Mouse (Mus musculus): ENCODE results near the gene H13. TPM values are rescaled to one million over a fixed set of nuclear protein-coding genes. Genes with fewer than 3 reads are reported as not detected.

Gene H13
- polyA plus RNA-seq, 1 experiment from 2014 or later: 153 TPM

DNA sequence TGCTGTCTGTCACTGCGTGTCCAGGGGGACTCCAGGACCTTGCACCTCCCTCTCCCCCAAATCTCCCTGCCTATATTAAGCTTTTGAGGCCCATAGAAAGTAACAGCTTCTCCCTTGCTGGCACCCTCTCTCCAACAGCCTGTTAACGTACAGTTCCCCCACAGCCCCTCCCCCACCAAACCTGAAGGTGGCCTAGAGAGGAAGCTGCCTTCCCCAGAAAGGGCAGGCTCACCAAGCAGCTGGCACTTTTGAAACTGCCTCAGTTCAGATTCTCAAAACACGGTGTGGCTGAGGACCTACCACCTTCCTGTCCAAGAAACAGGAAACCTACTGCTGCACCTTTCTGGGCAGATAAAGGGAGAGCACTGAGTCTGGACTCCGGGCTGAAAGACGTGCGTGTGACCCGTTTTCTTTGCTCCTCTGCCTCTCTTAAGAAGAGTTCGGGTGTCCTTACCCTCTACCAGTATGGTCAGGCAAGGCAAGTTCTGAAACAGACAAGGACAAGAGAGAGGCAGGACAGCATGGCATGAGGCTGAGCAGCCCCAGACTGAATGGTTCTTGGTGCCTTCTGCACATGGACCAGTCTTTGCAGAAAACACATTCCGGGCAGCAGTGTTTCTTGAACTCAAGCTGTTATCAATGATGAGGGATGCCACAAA lies 1.9 kb downstream of the H13 start:
- 57% methylated on average over 9 of the region's 9 CpGs for WGBS
- H3K4me3 ChIP-seq: peak overlapping the region; percentile 99
- ATAC-seq (ENCODE audit: low FRiP score): 0 out of 2 replicates have a peak, but pooled peaks have one; percentile 22
- peak overlapping the region; percentile 96 for H3K9ac ChIP-seq
- H3K36me3 ChIP-seq: peaks cover 33% of the 10 kb centered on the region
- H3K4me1 ChIP-seq: peaks cover 35% of the 10 kb centered on the region
- peak overlapping the region; percentile 97 for H3K27ac ChIP-seq
- H3K27me3 ChIP-seq: no peaks in the 10 kb centered on the region
- H3K9me3 ChIP-seq (replicated peaks): no peaks in the 10 kb centered on the region
- peak overlapping the region; percentile 93 for H3K4me2 ChIP-seq (replicated peaks)

DNA sequence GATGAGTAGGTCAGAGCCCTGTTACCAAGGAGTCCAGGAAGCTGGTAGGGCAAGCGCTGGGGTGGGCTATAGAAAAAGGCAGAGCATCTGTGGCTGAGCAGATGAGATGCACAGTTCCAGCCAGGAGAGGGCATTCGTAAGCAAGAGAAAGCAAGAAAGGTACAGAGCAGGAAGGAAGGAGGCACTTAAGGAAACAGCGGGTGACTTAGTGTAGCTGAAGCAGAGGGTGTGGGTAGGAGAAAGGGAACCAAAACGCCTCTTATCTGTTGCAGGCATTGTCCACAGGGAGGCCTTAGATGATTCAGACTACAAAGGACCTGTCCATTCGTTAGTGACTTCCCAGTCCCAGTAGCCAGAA lies 2.4 kb downstream of the H13 start:
- Histone ChIP-seq H3K9ac (peak overlapping the region; percentile 96), H3K36me3 (peaks cover 38% of the 10 kb centered on the region), H3K9me3 (replicated peaks) (no peaks in the 10 kb centered on the region), H3K4me2 (replicated peaks) (peak overlapping the region; percentile 93), H3K27me3 (no peaks in the 10 kb centered on the region), H3K4me1 (peaks cover 35% of the 10 kb centered on the region), H3K27ac (peak overlapping the region; percentile 35), H3K4me3 (peak overlapping the region; percentile 99)
- ATAC-seq (ENCODE audit: low FRiP score): 0 out of 2 replicates have a peak, but pooled peaks have one; percentile 22
- 38% methylated on average over 5 of the region's 5 CpGs for WGBS

DNA sequence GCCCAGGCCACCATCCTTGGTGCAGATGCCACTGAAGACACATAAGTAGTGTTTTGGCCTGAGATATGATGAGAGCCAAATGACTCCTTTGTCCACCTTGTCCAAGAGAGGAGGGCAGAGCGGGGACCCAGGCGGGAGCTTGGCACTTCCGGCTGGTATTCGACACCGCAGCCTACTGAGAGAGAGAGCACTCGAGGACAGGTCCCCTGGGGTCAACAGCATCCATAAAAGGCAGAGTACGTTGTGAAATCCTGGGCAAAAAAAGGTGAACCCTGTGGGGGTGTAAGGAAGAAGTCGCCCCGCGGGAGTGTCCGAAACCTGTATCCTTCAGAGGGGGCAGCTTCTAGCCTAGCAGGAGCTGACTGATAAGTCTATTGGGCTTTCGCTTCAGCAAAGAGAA lies 2.9 kb downstream of the H13 start:
- Histone ChIP-seq H3K4me1 (peaks cover 35% of the 10 kb centered on the region), H3K9ac (peak overlapping the region; percentile 96), H3K4me3 (peak overlapping the region; percentile 99), H3K36me3 (peaks cover 43% of the 10 kb centered on the region), H3K27me3 (no peaks in the 10 kb centered on the region), H3K9me3 (replicated peaks) (no peaks in the 10 kb centered on the region), H3K4me2 (replicated peaks) (peak overlapping the region; percentile 93), H3K27ac (no peak overlapping the region; the same call in 1 of the 2 replicates)
- ATAC-seq (ENCODE audit: low FRiP score): no peak
- WGBS: 80% methylated on average over 12 of the region's 12 CpGs

DNA sequence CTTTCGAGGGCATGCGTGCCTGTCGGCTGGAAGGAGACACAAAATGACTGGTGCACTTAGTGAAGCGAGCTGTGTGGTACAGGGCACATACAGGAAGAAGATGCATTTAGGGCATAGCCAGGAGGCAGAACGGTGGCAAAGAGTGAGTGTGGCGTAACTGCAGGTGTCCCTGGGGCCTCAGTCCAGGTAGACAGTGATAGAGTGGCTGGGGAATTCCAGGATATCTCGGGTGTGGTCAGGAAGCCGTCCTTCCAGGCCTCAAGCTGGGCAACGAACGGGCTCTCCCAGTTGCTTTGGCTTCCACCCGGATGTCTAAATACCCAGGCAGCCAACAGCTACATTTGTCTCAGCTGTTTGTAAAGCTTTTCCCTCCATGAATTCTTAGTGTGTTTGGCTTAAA lies 4.9 kb downstream of the H13 start:
- WGBS: 82% methylated on average over 11 of the region's 11 CpGs
- Histone ChIP-seq H3K27ac (no peak overlapping the region), H3K4me1 (peaks cover 35% of the 10 kb centered on the region), H3K9me3 (replicated peaks) (no peaks in the 10 kb centered on the region), H3K9ac (no peak overlapping the region; the same call in 1 of the 2 replicates), H3K4me3 (no peak overlapping the region), H3K27me3 (no peaks in the 10 kb centered on the region), H3K4me2 (replicated peaks) (no peak overlapping the region), H3K36me3 (peaks cover 59% of the 10 kb centered on the region)
- ATAC-seq (ENCODE audit: low FRiP score): no peak

DNA sequence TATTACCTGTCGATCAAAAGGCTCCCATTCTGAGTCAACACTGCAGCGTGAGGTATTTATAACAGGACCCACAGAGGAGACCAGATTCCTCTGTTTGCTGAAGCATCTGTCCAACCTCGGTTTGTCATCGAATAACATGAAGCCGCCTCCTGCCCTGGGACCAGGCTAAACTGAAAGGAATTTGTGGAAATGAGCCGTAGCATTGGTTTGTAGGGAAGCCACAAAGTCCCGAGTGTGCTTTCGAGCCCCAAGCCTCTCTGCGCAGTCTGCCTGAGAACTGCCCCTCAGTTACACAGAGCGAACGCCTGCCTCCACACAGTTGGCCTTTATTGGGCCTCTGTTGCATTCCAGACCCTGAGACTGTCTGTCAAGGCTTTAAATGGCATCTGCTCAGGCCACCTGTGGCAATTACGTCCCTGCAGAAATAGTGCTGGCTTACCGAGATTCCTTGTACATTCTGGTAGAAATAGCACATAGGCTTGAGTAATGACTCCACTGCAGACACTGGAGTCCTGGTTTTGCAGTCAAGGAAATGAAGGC lies 6.1 kb downstream of the H13 start:
- Histone ChIP-seq H3K27me3 (no peaks in the 10 kb centered on the region), H3K36me3 (peaks cover 71% of the 10 kb centered on the region), H3K4me2 (replicated peaks) (no peak overlapping the region), H3K9me3 (replicated peaks) (no peaks in the 10 kb centered on the region), H3K27ac (no peak overlapping the region), H3K9ac (no peak overlapping the region), H3K4me1 (peaks cover 40% of the 10 kb centered on the region), H3K4me3 (no peak overlapping the region)
- 86% methylated on average over 13 of the region's 13 CpGs for WGBS
- ATAC-seq (ENCODE audit: low FRiP score): no peak

DNA sequence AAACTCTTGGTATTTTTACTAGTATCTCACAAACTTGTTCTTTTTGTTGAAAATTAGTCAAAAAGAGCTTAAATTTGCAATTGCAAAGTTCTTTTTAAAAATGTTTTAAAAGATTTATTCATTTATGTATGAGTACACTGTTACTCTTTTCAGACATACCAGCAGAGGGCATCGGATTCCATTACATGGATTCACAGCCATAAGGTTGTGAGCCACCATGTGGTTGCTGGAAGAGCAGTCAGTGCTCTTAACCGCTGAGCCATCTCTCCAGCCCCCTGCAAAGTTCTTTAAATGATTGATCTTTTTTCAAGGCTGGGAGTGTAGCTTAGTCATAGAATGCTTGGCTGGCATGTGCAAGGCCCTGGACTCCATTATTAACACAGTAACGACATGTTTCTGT lies 9.0 kb downstream of the H13 start:
- Histone ChIP-seq H3K36me3 (peaks cover 88% of the 10 kb centered on the region), H3K4me3 (no peak overlapping the region), H3K4me1 (peaks cover 11% of the 10 kb centered on the region), H3K27ac (no peak overlapping the region), H3K4me2 (replicated peaks) (no peak overlapping the region), H3K27me3 (no peaks in the 10 kb centered on the region), H3K9me3 (replicated peaks) (no peaks in the 10 kb centered on the region), H3K9ac (no peak overlapping the region)
- WGBS: 66% methylated on average over 3 of the region's 3 CpGs
- ATAC-seq (ENCODE audit: low FRiP score): 0 out of 2 replicates have a peak, but pooled peaks have one; percentile 57

DNA sequence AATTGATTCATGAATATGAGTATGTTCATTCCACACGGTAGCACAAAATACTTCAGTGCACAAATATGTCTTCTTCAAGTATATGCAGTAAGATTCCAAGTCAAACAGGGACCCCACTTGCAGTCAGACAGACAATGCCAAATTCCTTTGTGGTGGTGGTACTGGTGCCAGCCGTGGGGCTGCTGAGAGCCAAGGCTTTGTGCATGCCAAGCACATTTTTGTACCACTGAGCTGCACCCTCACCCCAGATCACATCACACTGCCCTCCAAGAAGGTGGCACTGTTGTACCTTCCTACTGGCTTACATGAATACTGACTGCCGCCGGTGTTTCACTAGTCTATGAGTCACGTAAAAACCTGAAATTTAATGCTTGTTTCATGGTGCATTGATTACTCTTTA lies 9.7 kb downstream of the H13 start:
- peaks cover 10% of the 10 kb centered on the region for H3K4me1 ChIP-seq
- H3K27ac ChIP-seq: no peak overlapping the region
- H3K27me3 ChIP-seq: no peaks in the 10 kb centered on the region
- H3K9me3 ChIP-seq (replicated peaks): no peaks in the 10 kb centered on the region
- no peak overlapping the region for H3K4me3 ChIP-seq
- H3K9ac ChIP-seq: no peak overlapping the region
- H3K36me3 ChIP-seq: peaks cover 94% of the 10 kb centered on the region
- WGBS: 94% methylated on average over 5 of the region's 5 CpGs
- H3K4me2 ChIP-seq (replicated peaks): no peak overlapping the region
- ATAC-seq (ENCODE audit: low FRiP score): no peak

DNA sequence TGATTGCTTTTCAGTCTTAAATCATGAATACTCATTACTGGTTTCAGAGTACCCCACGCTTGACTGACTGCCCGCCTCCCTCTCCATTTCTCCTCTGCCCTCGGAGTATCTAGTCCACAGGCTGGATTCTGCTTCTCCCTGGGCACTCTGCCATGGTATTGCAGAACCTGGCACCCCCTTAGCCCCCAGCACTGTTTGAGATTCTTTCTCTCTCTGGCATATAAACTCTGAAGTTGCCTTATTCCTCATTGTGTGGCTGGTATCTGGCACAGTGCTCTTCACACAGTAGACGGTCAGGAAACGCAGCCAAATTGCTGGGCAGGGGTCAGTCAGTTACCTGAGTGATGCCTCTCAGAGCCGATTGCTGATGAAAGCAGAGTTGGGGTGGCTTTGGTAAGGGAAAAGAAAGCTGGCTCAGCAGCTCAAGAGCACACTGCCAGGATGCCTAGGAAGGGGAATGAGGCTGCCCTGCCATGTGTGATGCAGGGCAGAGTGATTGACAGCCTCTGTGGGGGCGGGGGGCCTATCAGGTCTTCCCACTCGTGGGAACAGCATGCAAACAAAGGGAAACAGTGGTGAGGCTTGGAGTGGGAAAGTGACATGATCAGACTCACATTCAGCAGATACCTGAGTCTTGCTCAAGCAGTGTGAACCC lies 10.6 kb downstream of the H13 start:
- Histone ChIP-seq H3K27ac (no peak overlapping the region), H3K9ac (no peak overlapping the region)
- whole genome bisulfite sequencing: 83% methylated on average over 8 of the region's 8 CpGs

DNA sequence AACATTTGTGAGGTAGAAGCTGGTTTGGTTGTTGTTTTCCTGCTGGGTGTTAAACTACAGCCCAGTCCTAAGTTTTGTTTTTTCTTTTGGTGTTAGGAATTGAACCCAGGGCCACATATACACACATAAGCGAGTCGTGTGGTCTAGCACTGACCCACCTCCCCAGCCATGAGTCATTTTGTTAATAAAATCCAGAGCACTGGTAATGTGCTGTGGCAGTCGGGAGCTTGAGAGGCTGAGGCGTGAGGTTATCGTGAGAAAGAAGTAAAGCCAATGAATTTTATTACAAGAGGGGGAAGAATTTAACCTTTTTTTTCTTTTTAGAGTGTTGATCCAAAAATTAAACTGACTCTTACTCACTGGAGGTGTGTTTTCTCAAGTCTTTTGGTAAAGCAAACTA lies 13.8 kb downstream of the H13 start:
- H3K36me3 ChIP-seq: peaks cover 97% of the 10 kb centered on the region
- H3K4me1 ChIP-seq: peaks cover 11% of the 10 kb centered on the region; the same call in 1 of the 2 replicates
- H3K27ac ChIP-seq: no peak overlapping the region
- no peak overlapping the region for H3K4me3 ChIP-seq
- H3K9me3 ChIP-seq (replicated peaks): no peaks in the 10 kb centered on the region
- H3K27me3 ChIP-seq: no peaks in the 10 kb centered on the region
- H3K9ac ChIP-seq: no peak overlapping the region
- 94% methylated on average over 5 of the region's 5 CpGs for WGBS
- no peak for ATAC-seq (ENCODE audit: low FRiP score)
- no peak overlapping the region for H3K4me2 ChIP-seq (replicated peaks)

More for the DNA sequence above, 10.6 kb downstream of the H13 start:
- H3K4me1 ChIP-seq: peaks cover 5% of the 10 kb centered on the region; the same call in 1 of the 2 replicates
- H3K9me3 ChIP-seq (replicated peaks): no peaks in the 10 kb centered on the region
- H3K4me2 ChIP-seq (replicated peaks): no peak overlapping the region
- H3K27me3 ChIP-seq: no peaks in the 10 kb centered on the region
- no peak overlapping the region for H3K4me3 ChIP-seq
- H3K36me3 ChIP-seq: peaks cover 96% of the 10 kb centered on the region
- no peak for ATAC-seq (ENCODE audit: low FRiP score)

DNA sequence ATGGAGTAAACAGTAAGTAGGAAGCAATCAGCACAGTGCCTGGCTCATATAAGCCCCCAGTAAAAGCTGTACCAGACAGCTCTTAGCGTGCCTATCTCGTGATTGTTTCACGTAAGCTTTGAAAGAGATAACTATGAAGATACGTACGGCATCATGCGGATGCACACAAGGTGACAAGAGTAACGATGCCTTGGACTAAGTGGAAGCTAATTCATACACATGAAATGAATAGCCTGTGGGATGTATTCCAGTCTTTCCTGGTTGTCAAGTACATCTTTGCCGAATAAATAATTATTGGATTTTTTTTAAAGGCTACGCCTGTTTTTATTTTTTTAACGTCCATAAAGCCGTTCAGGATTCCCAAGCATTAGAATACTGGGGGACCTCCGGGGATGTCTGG lies 17.1 kb downstream of the H13 start:
- 0 out of 2 replicates have a peak, but pooled peaks cover 6% of the 10 kb centered on the region for H3K4me1 ChIP-seq
- H3K27me3 ChIP-seq: no peaks in the 10 kb centered on the region
- H3K4me2 ChIP-seq (replicated peaks): peak overlapping the region; percentile 34
- peak overlapping the region; percentile 12; the same call in 1 of the 2 replicates for H3K4me3 ChIP-seq
- peak; percentile 56 for ATAC-seq (ENCODE audit: low FRiP score)
- H3K9ac ChIP-seq: no peak overlapping the region
- peak overlapping the region; percentile 66 for H3K27ac ChIP-seq
- no peaks in the 10 kb centered on the region for H3K9me3 ChIP-seq (replicated peaks)
- H3K36me3 ChIP-seq: peaks cover 93% of the 10 kb centered on the region
- WGBS: 56% methylated on average over 12 of the region's 12 CpGs

DNA sequence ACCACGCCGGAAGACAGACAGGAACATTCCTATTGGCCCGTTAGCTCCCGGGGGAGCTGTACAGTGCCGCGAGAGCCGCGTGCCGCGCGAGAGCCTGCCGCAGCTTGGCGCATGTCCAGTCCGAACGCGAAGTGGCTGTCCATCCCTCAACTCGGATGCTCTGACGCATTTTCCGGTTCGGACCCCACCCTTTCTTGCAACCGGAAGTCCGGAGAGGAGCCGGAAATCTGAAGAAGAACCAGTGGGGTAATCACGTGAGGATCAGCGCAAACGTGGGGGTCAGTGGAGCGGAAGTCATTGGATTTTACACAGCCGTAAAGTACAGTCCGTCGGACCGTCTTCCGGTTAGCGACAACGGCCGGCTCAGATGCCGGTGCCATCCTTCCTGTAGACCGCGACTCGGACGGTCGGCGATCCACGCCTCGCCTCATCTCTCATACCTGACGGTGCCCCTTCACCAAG lies 17.6 kb downstream of the H13 start, which contains the start of gene Mcts2:
Gene Mcts2, plus strand, starts transcription at position 230 of the 462 bp plus-strand sequence.
- Histone ChIP-seq H3K4me1 (0 out of 2 replicates have a peak, but pooled peaks cover 6% of the 10 kb centered on the region), H3K36me3 (peaks cover 89% of the 10 kb centered on the region), H3K4me2 (replicated peaks) (peak within 1 kb of the TSS; percentile 63), H3K27ac (peak within 1 kb of the TSS; percentile 66), H3K9ac (peak within 1 kb of the TSS; percentile 44), H3K27me3 (no peaks in the 10 kb centered on the region), H3K9me3 (replicated peaks) (no peaks in the 10 kb centered on the region), H3K4me3 (peak within 1 kb of the TSS; percentile 39)
- WGBS: 52% methylated on average over 45 of the region's 45 CpGs
- peak; percentile 97 for ATAC-seq (ENCODE audit: low FRiP score)

DNA sequence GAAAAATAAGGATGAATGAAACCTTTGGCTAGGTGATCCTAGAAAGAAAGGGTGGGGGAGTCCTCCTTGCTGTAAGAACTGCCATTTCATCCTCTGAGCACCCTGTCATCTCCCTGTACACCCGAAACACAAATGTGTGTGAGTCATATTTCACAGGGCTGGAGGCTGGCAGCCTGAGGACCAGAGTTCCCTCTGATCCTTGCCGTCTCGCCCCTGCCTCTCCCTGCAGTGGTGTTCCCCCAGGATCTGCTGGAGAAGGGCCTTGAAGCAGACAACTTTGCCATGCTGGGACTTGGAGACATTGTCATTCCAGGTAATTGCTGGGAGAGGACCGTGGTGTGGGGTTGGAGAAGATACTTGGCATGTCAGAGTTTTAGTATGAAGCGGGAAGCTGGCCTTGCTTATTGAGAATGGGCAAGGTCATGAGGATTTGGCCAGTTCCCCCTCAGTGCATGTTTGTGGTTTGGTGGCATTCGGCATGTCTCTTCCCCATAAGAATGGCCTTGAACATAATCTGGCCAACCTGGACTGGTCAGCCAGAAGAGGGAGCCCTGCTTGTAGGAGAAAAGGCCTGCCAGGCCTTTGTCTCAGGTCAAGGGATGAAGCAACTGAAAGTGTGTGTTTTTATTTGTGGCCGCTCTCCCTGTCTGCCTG lies 22.4 kb downstream of the H13 start:
- 76% methylated on average over 7 of the region's 7 CpGs for WGBS
- Histone ChIP-seq H3K4me2 (replicated peaks) (no peak overlapping the region), H3K4me1 (peaks cover 20% of the 10 kb centered on the region; the same call in 1 of the 2 replicates), H3K4me3 (no peak overlapping the region), H3K27me3 (no peaks in the 10 kb centered on the region), H3K9ac (no peak overlapping the region), H3K27ac (peak overlapping the region; percentile 50; the same call in 1 of the 2 replicates), H3K36me3 (peaks cover 67% of the 10 kb centered on the region), H3K9me3 (replicated peaks) (no peaks in the 10 kb centered on the region)
- ATAC-seq (ENCODE audit: low FRiP score): no peak
